Mouse (Mus musculus): Measurements from ENCODE around the gene BC049352. TPM values are rescaled to one million over a fixed set of nuclear protein-coding genes. Genes with fewer than 3 reads are reported as not detected.

The BC049352 gene
- total RNA-seq, 1 experiment from 2014 or later, result 0.81 TPM

GRCm38 (mm10) chr9:45236744-45237143 is 54.9 kb downstream of the BC049352 start:
- ATAC-seq (ENCODE audit: extremely low read depth, insufficient number of reproducible peaks, low FRiP score, poor library complexity, severe bottlenecking), result no peak

- ATAC-seq (ENCODE audit: extremely low read depth, insufficient number of reproducible peaks, low FRiP score, poor library complexity, severe bottlenecking), result peak; percentile 14
Observed at GRCm38 (mm10) chr9:45241397-45241796, 59.6 kb downstream of the BC049352 start.

GRCm38 (mm10) chr9:45245432-45245831 is 63.6 kb downstream of the BC049352 start:
- ATAC-seq (ENCODE audit: extremely low read depth, insufficient number of reproducible peaks, low FRiP score, poor library complexity, severe bottlenecking), result no peak

- peak; percentile 90 for ATAC-seq (ENCODE audit: extremely low read depth, insufficient number of reproducible peaks, low FRiP score, poor library complexity, severe bottlenecking)
Observed at GRCm38 (mm10) chr9:45246060-45246459, 64.3 kb downstream of the BC049352 start.

- ATAC-seq (ENCODE audit: extremely low read depth, insufficient number of reproducible peaks, low FRiP score, poor library complexity, severe bottlenecking), result peak; percentile 10; the same call in 1 of the 2 replicates
Observed at GRCm38 (mm10) chr9:45247536-45247935, 65.7 kb downstream of the BC049352 start.

- no peak for ATAC-seq (ENCODE audit: extremely low read depth, insufficient number of reproducible peaks, low FRiP score, poor library complexity, severe bottlenecking)
Observed at GRCm38 (mm10) chr9:45250306-45250705, 68.5 kb downstream of the BC049352 start.

GRCm38 (mm10) chr9:45251281-45251680 is 69.5 kb downstream of the BC049352 start:
- ATAC-seq (ENCODE audit: extremely low read depth, insufficient number of reproducible peaks, low FRiP score, poor library complexity, severe bottlenecking), result no peak

GRCm38 (mm10) chr9:45251990-45252389 is 70.2 kb downstream of the BC049352 start:
- no peak for ATAC-seq (ENCODE audit: extremely low read depth, insufficient number of reproducible peaks, low FRiP score, poor library complexity, severe bottlenecking)

- ATAC-seq (ENCODE audit: extremely low read depth, insufficient number of reproducible peaks, low FRiP score, poor library complexity, severe bottlenecking), result no peak
Observed at GRCm38 (mm10) chr9:45252395-45252794, 70.6 kb downstream of the BC049352 start.

GRCm38 (mm10) chr9:45254021-45254420 is 72.2 kb downstream of the BC049352 start:
- ATAC-seq (ENCODE audit: extremely low read depth, insufficient number of reproducible peaks, low FRiP score, poor library complexity, severe bottlenecking), result no peak

- ATAC-seq (ENCODE audit: extremely low read depth, insufficient number of reproducible peaks, low FRiP score, poor library complexity, severe bottlenecking), result no peak
Observed at GRCm38 (mm10) chr9:45254605-45255004, 72.8 kb downstream of the BC049352 start.

- ATAC-seq (ENCODE audit: extremely low read depth, insufficient number of reproducible peaks, low FRiP score, poor library complexity, severe bottlenecking), result no peak
Observed at GRCm38 (mm10) chr9:45255431-45255830, 73.6 kb downstream of the BC049352 start.

GRCm38 (mm10) chr9:45255967-45256366 is 74.2 kb downstream of the BC049352 start:
- ATAC-seq (ENCODE audit: extremely low read depth, insufficient number of reproducible peaks, low FRiP score, poor library complexity, severe bottlenecking), result no peak

- no peak for ATAC-seq (ENCODE audit: extremely low read depth, insufficient number of reproducible peaks, low FRiP score, poor library complexity, severe bottlenecking)
Observed at GRCm38 (mm10) chr9:45259065-45259464, 77.3 kb downstream of the BC049352 start.

- ATAC-seq (ENCODE audit: extremely low read depth, insufficient number of reproducible peaks, low FRiP score, poor library complexity, severe bottlenecking), result no peak
Observed at GRCm38 (mm10) chr9:45261466-45261865, 79.7 kb downstream of the BC049352 start.

- no peak for ATAC-seq (ENCODE audit: extremely low read depth, insufficient number of reproducible peaks, low FRiP score, poor library complexity, severe bottlenecking)
Observed at GRCm38 (mm10) chr9:45261872-45262271, 80.1 kb downstream of the BC049352 start.

GRCm38 (mm10) chr9:45267099-45267498 is 85.3 kb downstream of the BC049352 start:
- ATAC-seq (ENCODE audit: extremely low read depth, insufficient number of reproducible peaks, low FRiP score, poor library complexity, severe bottlenecking), result no peak

- 0 out of 2 replicates have a peak, but pooled peaks have one; percentile 20 for ATAC-seq (ENCODE audit: extremely low read depth, insufficient number of reproducible peaks, low FRiP score, poor library complexity, severe bottlenecking)
Observed at GRCm38 (mm10) chr9:45268079-45268478, 86.3 kb downstream of the BC049352 start.

GRCm38 (mm10) chr9:45268597-45269325 is 87.0 kb downstream of the BC049352 start, which contains the start of gene Il10ra:
Gene Il10ra, minus strand, starts transcription at chr9:45269149.
- ATAC-seq (ENCODE audit: extremely low read depth, insufficient number of reproducible peaks, low FRiP score, poor library complexity, severe bottlenecking), result peak; percentile 71

- peak; percentile 11; the same call in 1 of the 2 replicates for ATAC-seq (ENCODE audit: extremely low read depth, insufficient number of reproducible peaks, low FRiP score, poor library complexity, severe bottlenecking)
Observed at GRCm38 (mm10) chr9:45272213-45272612, 90.4 kb downstream of the BC049352 start.

- ATAC-seq (ENCODE audit: extremely low read depth, insufficient number of reproducible peaks, low FRiP score, poor library complexity, severe bottlenecking), result peak; percentile 23; the same call in 1 of the 2 replicates
Observed at GRCm38 (mm10) chr9:45274218-45274617, 92.4 kb downstream of the BC049352 start.

Measured in neutrophil, adult 5-6 weeks (primary cell).